Comparison of ENCODE assay signal across 12 mouse cellular contexts in genomic region chr11:62669471-62669870, GRCm38 (mm10). TPM values are rescaled to one million over a fixed set of nuclear protein-coding genes. Genes with fewer than 3 reads are reported as not detected.
A peak's percentile ranks its signal among the peaks of the same experiment; 100 is the strongest.
DNase-seq lines count a peak whose midpoint lies in the region; ATAC-seq lines count a peak whose summit lies in the region.
"Had no signal": no experiment of that assay in that cellular context is flagged by ENCODE, and none has a peak within 500 bp of the region (broad histone marks: within the 10 kb centered on the region; RNA-seq: fewer than 3 reads in every experiment).

No protein-coding gene starts in this region.

- peaks cover 9 to 10% of the 10 kb centered on the region in 2 experiments; a peak in 3 of 4 replicates for H3K4me1 ChIP-seq in heart, embryonic 14.5 days (ENCODE audit: control insufficient read depth in 2 of 2, insufficient read depth in 2 of 2, low read length in 2 of 2)
- H3K4me1 ChIP-seq in liver, embryonic 12.5 days: no peaks in the 10 kb centered on the region
- H3K4me1 ChIP-seq: embryonic facial prominence, embryonic 13.5 days; kidney, embryonic 15.5 days had no signal

- H3K9me3 ChIP-seq in heart, embryonic 14.5 days (ENCODE audit: control insufficient read depth, low read length): no peaks in the 10 kb centered on the region
- no peaks in the 10 kb centered on the region for H3K9me3 ChIP-seq in liver, embryonic 12.5 days (replicated peaks)
- H3K9me3 ChIP-seq: embryonic facial prominence, embryonic 13.5 days; kidney, embryonic 15.5 days had no signal

- no peak for DNase-seq in heart, adult 18-20 months
- peak; percentile 82 to 84 for DNase-seq in right cerebral cortex, adult 2 months (ENCODE audit: low spot score in 2 of 2)
- DNase-seq in right cerebral cortex, postnatal 4 days: no peak
- peak; percentile 30 to 42 for DNase-seq in layer of hippocampus, postnatal 36 days
- no peak for DNase-seq in cerebellum, adult 9-11 months
- DNase-seq in adrenal gland, postnatal 4 days (ENCODE audit: low spot score in 2 of 2): no peak
- DNase-seq: heart, postnatal 10 days; lung, postnatal 14 days had no signal

- no peak for ATAC-seq in heart, embryonic 14.5 days (ENCODE audit: insufficient number of reproducible peaks, insufficient read depth, low FRiP score, low read depth)
- no peak for ATAC-seq in liver, embryonic 12.5 days

- H3K4me3 ChIP-seq in heart, embryonic 14.5 days (ENCODE audit: control insufficient read depth in 1 of 2, insufficient read depth in 1 of 2, low read depth in 1 of 2, low read length in 2 of 2): no peak overlapping the region
- no peak overlapping the region for H3K4me3 ChIP-seq in liver, embryonic 12.5 days
- H3K4me3 ChIP-seq: embryonic facial prominence, embryonic 13.5 days; kidney, embryonic 15.5 days had no signal

- H3K27ac ChIP-seq in heart, embryonic 14.5 days (replicated peaks in 1 of 2; ENCODE audit: control insufficient read depth in 1 of 2, insufficient read depth in 1 of 2, low read depth in 2 of 2, low read length in 2 of 2): peak overlapping the region; percentile 23 to 37; a peak in 3 of 4 replicates
- H3K27ac ChIP-seq in liver, embryonic 12.5 days: no peak overlapping the region
- H3K27ac ChIP-seq: embryonic facial prominence, embryonic 13.5 days; kidney, embryonic 15.5 days had no signal

- H3K36me3 ChIP-seq in heart, embryonic 14.5 days (ENCODE audit: control insufficient read depth, insufficient read depth, low read length): peaks cover 22% of the 10 kb centered on the region
- H3K36me3 ChIP-seq in liver, embryonic 12.5 days: peaks cover 10% of the 10 kb centered on the region; the same call in 1 of the 2 replicates

- no peak overlapping the region for H3K9ac ChIP-seq in heart, embryonic 14.5 days (ENCODE audit: low read length)
- H3K9ac ChIP-seq in liver, embryonic 12.5 days: no peak overlapping the region
- H3K9ac ChIP-seq: embryonic facial prominence, embryonic 13.5 days; kidney, embryonic 15.5 days had no signal

- no peaks in the 10 kb centered on the region for H3K27me3 ChIP-seq in heart, embryonic 14.5 days (ENCODE audit: control insufficient read depth, insufficient read depth, low read length)
- no peaks in the 10 kb centered on the region for H3K27me3 ChIP-seq in liver, embryonic 12.5 days (replicated peaks)
- H3K27me3 ChIP-seq: embryonic facial prominence, embryonic 13.5 days; kidney, embryonic 15.5 days had no signal

- 18% methylated on average over 12 of the region's 12 CpGs for WGBS in heart, embryonic 14.5 days
- 48% methylated on average over 12 of the region's 12 CpGs for WGBS in liver, embryonic 12.5 days (ENCODE audit: insufficient replicate concordance)

- H3K4me2 ChIP-seq in heart, embryonic 14.5 days (ENCODE audit: low read length): peak overlapping the region; percentile 37; the same call in 1 of the 2 replicates
- H3K4me2 ChIP-seq in liver, embryonic 12.5 days: no peak overlapping the region
- H3K4me2 ChIP-seq: embryonic facial prominence, embryonic 13.5 days; kidney, embryonic 15.5 days had no signal

RNA-seq across cellular contexts. Expression of gene Mmgt2, which starts 21.0 kb away (rescaled TPM):
- 55.9 and 56.7 TPM in 2 replicates for polyA plus RNA-seq in heart, embryonic 14.5 days (2014; fragmentation: Nextera tagmentation; extraction: Ambion mirVana)
- 1 to 10 TPM; 5.4 to 7.1 TPM for total RNA-seq in heart, adult 18-20 months (2021)
- total RNA-seq in layer of hippocampus, postnatal 36 days (2021): 10 to 100 TPM; 16.5 to 17.1 TPM
- 15.0 and 17.0 TPM in 2 replicates for polyA plus RNA-seq in liver, embryonic 12.5 days (2016; fragmentation: Nextera tagmentation; extraction: Ambion mirVana)
- total RNA-seq in adrenal gland, postnatal 4 days (2021): 10 to 100 TPM; 49.0 to 53.5 TPM

RNA-seq across cellular contexts. Expression of gene Lrrc75a, which starts 21.1 kb away (rescaled TPM):
- 19.4 and 21.2 TPM in 2 replicates for polyA plus RNA-seq in heart, embryonic 14.5 days (2014; fragmentation: Nextera tagmentation; extraction: Ambion mirVana)
- total RNA-seq in heart, adult 18-20 months (2021): 1 to 10 TPM; 3.2 to 4.3 TPM
- total RNA-seq in layer of hippocampus, postnatal 36 days (2021): 1 to 10 TPM; 7.7 to 8.1 TPM
- polyA plus RNA-seq in liver, embryonic 12.5 days (2016; fragmentation: Nextera tagmentation; extraction: Ambion mirVana): 3.4 and 3.7 TPM in 2 replicates
- total RNA-seq in adrenal gland, postnatal 4 days (2021): 10 to 100 TPM; 47.8 to 53.0 TPM

Comparison
In these comparisons a context has a peak if more than half of its experiments do, and no peak if none do; other contexts are left out.
1. DNase-seq: peak in right cerebral cortex, adult 2 months (2 of 2) and layer of hippocampus, postnatal 36 days (2 of 2); none in heart, adult 18-20 months (0 of 2), right cerebral cortex, postnatal 4 days (single experiment), cerebellum, adult 9-11 months (single experiment) and adrenal gland, postnatal 4 days (0 of 2).
2. RNA of gene Lrrc75a, which starts 21.1 kb away (total RNA-seq): 47.8 to 53.0 TPM in adrenal gland, postnatal 4 days; 7.7 to 8.1 TPM in layer of hippocampus, postnatal 36 days and 3.2 to 4.3 TPM in heart, adult 18-20 months; every median in the first group is over 4 times any median in the second.